Mouse (Mus musculus): ENCODE results near the gene Drd5.

The Drd5 gene

GRCm38 (mm10) chr5:38318966-38319786 lies at the start of gene Drd5:
TSS of gene Drd5 (plus strand) at chr5:38319367.
- DNase-seq (ENCODE audit: low read depth, low spot score): no peak

DNA sequence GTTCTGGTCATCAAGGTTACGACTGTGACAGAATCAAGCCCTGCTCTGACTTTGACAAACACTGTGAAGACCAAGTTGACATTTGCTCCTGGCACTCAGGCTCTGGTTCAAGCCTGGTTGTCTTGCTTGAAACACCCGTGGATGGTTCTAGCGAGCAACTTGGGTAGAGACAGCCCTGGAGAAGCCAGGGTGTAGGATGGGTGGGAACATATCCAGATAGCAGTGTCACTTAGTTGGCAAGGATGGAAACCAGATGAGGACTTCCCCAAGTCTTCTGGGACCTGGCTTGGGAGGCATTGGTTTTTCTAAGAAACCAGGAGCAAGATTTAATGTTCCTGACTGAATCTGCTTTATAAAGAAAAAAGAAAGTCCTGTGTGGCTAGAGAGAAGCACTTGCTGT lies 48.2 kb upstream of the Drd5 start:
- DNase-seq (ENCODE audit: low read depth, low spot score): no peak

- DNase-seq (ENCODE audit: low read depth, low spot score): no peak
Observed at GRCm38 (mm10) chr5:38273831-38274230, 45.3 kb upstream of the Drd5 start.

DNA sequence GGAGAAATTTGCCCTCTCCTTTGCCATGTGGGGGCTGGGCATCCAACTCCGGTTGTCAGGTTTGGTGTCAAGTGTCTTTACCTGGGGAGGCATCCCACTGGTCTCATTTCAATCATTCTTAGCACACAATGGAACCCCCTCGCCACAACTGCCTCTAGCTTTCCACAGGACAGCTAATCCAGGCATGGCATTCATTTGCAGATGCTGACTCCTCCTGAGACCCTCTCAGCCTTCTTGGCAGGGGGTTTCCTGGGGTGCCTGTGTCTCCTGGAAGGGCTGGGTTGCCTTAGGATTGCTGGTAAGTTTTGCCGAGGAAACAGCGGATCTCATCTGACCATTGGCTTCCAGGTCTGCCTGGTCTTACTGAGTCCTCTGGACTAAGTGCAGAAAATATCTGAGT lies 43.4 kb upstream of the Drd5 start, which contains the start of gene Otop1:
Otop1 (plus strand) TSS at position 202 of the 400 bp plus-strand sequence.
- DNase-seq (ENCODE audit: low read depth, low spot score): no peak

- no peak for DNase-seq (ENCODE audit: low read depth, low spot score)
Observed at GRCm38 (mm10) chr5:38276451-38276850, 42.7 kb upstream of the Drd5 start.

DNA sequence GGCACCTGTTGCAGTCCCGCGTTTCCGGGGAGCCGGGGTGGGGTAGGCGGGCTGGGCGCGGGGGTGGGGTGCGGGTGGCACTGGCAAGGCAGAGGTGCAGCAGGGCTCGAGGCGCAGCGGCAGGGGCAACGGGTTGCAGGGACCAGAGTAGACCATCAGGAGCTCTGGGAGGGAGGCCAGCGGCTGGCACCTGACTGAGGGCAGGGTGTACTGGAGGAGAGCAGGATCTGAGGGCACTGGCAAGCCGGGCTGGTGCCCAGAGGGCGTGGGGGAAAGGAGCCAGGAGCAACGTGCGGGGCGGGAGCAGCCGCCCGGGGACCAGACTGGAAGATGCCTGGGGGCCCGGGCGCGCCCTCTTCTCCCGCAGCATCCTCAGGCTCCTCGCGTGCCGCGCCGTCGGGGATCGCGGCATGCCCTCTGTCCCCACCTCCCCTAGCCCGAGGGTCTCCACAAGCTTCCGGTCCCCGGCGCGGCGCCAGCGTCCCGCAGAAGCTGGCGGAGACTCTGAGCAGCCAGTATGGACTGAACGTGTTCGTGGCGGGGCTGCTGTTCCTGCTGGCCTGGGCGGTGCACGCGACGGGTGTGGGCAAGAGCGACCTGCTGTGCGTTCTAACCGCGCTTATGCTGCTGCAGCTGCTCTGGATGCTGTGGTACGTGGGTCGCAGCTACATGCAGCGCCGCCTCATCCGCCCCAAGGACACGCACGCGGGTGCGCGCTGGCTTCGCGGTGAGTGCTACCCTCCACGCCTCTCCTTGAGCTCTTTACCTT lies 41.9 kb upstream of the Drd5 start:
- no peak for DNase-seq (ENCODE audit: low read depth, low spot score)

DNA sequence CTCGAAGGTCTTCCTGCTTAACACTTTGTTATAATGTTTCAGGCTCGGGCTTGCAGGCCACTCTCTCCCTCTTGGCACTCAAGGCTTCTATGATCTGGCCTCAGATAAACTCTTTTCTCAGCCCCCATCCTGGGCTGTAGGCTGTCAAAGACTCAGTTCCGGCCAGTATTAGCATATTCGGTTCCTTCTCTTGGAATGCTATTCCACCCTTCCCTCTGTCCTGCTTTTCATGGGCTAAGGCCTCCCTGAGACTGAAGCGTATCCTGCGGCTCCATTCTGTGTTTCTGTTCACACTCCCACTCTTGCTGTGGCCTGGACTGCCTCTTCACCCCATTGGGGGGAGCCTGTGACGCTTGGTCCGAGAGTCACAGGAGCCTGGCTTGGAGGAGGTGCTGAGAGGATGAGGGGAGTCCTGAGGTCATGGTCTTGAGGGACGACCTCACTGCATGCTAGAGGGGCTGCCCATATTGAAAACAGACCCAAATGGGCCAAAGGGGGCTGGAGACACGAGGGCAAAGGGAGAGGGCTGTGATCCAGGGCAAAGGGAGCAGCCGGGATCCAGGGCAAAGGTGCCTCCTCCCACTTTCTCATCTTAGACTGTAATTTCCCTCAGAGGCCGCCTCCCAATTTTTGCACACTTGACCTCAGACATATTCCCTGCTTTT lies 41.1 kb upstream of the Drd5 start:
- no peak for DNase-seq (ENCODE audit: low read depth, low spot score)

- DNase-seq (ENCODE audit: low read depth, low spot score): no peak
Observed at GRCm38 (mm10) chr5:38280075-38280474, 39.1 kb upstream of the Drd5 start.

GRCm38 (mm10) chr5:38285724-38286123 lies 33.4 kb upstream of the Drd5 start:
- DNase-seq (ENCODE audit: low read depth, low spot score): no peak

- no peak for DNase-seq (ENCODE audit: low read depth, low spot score)
Observed at GRCm38 (mm10) chr5:38288476-38288875, 30.7 kb upstream of the Drd5 start.

DNA sequence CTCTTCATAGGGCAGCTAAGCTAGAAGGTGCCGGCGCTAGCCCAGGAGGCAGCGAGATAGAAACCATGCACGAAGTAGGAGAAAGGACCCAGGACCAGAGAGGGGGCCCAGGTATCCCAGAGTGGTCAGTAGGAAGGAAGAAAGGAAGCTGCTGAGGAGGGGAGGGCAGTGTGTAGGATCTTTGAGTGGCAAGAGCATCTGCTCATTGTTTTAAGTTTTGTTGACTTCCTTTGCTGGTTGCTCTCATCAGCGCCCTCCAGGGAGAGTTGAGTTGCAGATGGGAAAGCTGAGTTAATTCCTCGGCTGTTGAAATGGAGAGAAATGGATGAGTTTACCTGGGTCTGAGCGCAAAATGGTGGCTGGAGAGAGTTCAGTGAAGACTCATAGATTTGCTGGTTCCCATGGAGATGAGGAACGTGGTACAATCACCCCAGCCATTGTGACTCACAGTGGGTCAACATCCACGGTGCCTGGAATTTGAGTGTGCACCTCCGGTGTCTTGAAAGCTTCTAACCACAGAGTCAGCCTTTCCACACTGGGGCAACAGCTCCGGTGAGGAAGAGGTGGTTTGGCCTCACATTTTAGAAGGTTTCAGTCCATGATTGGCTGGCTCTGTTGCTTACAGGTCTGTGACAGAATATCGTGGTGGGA lies 17.3 kb upstream of the Drd5 start:
- DNase-seq (ENCODE audit: low read depth, low spot score): no peak

- no peak for DNase-seq (ENCODE audit: low read depth, low spot score)
Observed at GRCm38 (mm10) chr5:38302651-38303050, 16.5 kb upstream of the Drd5 start.

- no peak for DNase-seq (ENCODE audit: low read depth, low spot score)
Observed at GRCm38 (mm10) chr5:38305241-38305640, 13.9 kb upstream of the Drd5 start.

DNA sequence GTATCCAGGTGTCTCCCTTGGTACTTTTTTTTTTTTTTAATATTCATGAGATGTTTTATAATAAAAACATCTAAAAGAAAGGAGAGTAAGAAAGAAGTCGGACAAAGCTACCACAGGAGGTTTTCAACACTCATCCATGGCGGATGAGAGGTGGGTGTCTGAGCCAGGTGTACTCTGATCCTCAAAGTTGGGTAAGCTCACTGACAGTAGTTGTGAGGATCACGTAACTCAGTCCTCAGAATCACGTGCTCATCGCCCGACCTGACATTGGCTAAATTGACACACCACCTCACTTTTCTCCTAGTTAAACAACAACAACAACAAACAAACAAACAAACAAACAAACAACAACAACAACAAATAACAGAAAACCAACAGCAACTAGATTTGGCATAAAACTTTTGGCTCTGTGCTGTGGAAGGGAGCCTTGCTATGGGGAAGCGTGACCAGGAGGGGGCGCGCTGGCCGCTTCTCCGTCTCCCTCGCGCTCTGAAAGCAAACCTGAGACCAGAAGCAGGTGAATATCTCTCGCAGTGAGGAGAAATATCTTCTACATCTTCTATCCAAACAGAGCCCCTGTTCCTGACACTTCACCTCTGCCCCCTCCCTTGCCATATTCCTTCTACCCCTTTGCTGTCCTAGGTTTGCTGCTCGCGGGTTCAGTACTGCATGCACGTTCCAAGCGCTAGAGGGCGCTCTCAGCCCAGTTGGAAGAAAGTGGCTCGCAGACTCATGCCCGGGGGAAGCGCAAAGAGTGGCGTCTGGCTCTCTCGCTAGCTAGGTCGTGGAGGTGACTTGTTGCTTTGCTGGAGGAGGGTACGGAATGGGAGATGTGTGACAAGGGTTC lies 11.7 kb upstream of the Drd5 start:
- peak; percentile 88 for DNase-seq (ENCODE audit: low read depth, low spot score)

GRCm38 (mm10) chr5:38308873-38309272 lies 10.3 kb upstream of the Drd5 start:
- DNase-seq (ENCODE audit: low read depth, low spot score): peak; percentile 74

GRCm38 (mm10) chr5:38309795-38310194 lies 9.4 kb upstream of the Drd5 start:
- no peak for DNase-seq (ENCODE audit: low read depth, low spot score)

DNA sequence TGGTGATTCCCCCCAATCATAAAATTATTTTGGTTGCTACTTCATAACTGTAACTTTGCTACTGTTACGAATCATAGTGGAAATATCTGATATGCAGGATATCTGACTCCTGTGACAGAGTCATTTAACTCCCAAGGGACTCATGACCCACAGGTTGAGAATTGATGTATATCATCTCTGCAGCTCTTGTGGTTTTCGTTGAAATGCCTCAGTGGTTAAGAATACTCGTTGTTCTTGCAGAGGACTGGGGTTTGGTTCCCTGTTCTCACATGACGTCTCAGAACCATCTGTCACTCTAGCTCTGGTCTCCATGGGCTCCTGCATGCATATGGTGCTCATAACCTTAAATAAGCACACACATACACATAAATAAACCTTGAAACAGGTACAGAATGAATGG lies 14.2 kb downstream of the Drd5 start:
- peak; percentile 44 for DNase-seq (ENCODE audit: low read depth, low spot score)

- DNase-seq (ENCODE audit: low read depth, low spot score): peak; percentile 13
Observed at GRCm38 (mm10) chr5:38334582-38334981, 15.4 kb downstream of the Drd5 start.

DNA sequence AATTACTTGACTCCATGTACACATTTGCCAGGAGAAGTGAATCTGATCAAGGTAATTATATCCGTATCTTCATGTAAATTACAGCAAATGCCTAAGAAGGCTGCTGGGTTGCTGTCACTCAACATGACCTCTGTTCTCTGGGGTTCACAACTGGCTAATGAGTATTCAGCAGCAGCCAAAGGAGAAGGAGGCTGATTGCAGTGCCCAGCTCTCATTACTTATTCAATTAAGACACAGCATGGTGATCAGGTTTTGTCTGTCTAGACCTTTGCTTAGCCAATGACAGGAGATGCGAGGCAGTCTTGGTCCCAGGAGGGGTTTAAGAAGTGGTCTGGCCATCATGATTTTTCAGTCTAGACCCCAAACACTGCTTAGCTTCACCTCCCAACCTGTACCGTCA lies 23.9 kb downstream of the Drd5 start:
- no peak for DNase-seq (ENCODE audit: low read depth, low spot score)

GRCm38 (mm10) chr5:38346646-38347432 lies 27.7 kb downstream of the Drd5 start:
- peak; percentile 30 for DNase-seq (ENCODE audit: low read depth, low spot score)
